Mouse (Mus musculus): ENCODE measurements around the gene Trim38. TPM values are rescaled to one million over a fixed set of nuclear protein-coding genes. Genes with fewer than 3 reads are reported as not detected.

Trim38 gene
- total and polyA plus RNA-seq, 3 experiments: 0.11 TPM; not detected in 2

- Histone ChIP-seq H3K36me3 (replicated peaks in 1 of 2; ENCODE audit: control insufficient read depth in 1 of 2, insufficient read depth in 1 of 2, low read length in 1 of 2) (no peaks in the 10 kb centered on the region), H3K27ac (ENCODE audit: insufficient read depth, low read depth) (no peak overlapping the region), H3K79me2 (replicated peaks; ENCODE audit: control insufficient read depth, extremely low read depth, insufficient read depth, poor library complexity, severe bottlenecking) (no peaks in the 10 kb centered on the region), H3K4me3 (replicated peaks in 1 of 3; ENCODE audit: low read depth in 2 of 3, low read length in 2 of 3, poor library complexity in 1 of 3) (no peak overlapping the region), H3K9me3 (replicated peaks; ENCODE audit: low read length) (no peaks in the 10 kb centered on the region), H3K27me3 (replicated peaks) (no peaks in the 10 kb centered on the region), H3K4me2 (ENCODE audit: insufficient read depth, low read depth, poor library complexity, severe bottlenecking) (no peak overlapping the region), H3K9ac (ENCODE audit: insufficient read depth, low read depth) (no peak overlapping the region), H3K4me1 (ENCODE audit: control insufficient read depth in 1 of 2, insufficient read depth in 2 of 2) (peaks cover 0 to 2% of the 10 kb centered on the region in 2 experiments; a peak in 2 of 4 replicates)
- dilution Hi-C loops (cut with MboI; ENCODE audit: extremely low pct_ligation_motif_present, extremely low pct_unique_long_range_greater_than_20kb, low sequenced_read_pairs): no loop called here
- DNase-seq (ENCODE audit: extremely low read depth): no peak
- in situ Hi-C loops (cut with MboI; ENCODE audit: low pct_ligation_motif_present, low pct_unique_long_range_greater_than_20kb, low sequenced_read_pairs): no loop called here
- TF ChIP-seq IRF4 (IDR thresholded peaks at IDR 0.05; ENCODE audit: low read depth, low read length) (no peak), MYC (IDR thresholded peaks at IDR 0.05; ENCODE audit: low read depth, low read length) (no peak), RAD21 (IDR thresholded peaks at IDR 0.05; ENCODE audit: low read depth, low read length) (no peak), NELFE (IDR thresholded peaks at IDR 0.05; ENCODE audit: low read depth, low read length) (no peak), MEF2A (IDR thresholded peaks at IDR 0.05; ENCODE audit: borderline replicate concordance, low read depth, low read length) (no peak), MXI1 (IDR thresholded peaks at IDR 0.05; ENCODE audit: low read depth, low read length) (no peak), SMC3 (IDR thresholded peaks at IDR 0.05; ENCODE audit: low read depth, low read length) (no peak), GABPA (IDR thresholded peaks at IDR 0.05; ENCODE audit: insufficient replicate concordance, low read depth, low read length) (no peak), MAFK (IDR thresholded peaks at IDR 0.05; ENCODE audit: insufficient replicate concordance, low read length) (no peak), JUND (conservative IDR thresholded peaks at IDR 0.05; ENCODE audit: low read depth, low read length) (no peak), CHD2 (IDR thresholded peaks at IDR 0.05; ENCODE audit: low read length) (no peak), EP300 (IDR thresholded peaks at IDR 0.05; ENCODE audit: low read length) (no peak), TCF12 (IDR thresholded peaks at IDR 0.05; ENCODE audit: low read depth, low read length) (no peak), KAT2A (IDR thresholded peaks at IDR 0.05; ENCODE audit: insufficient replicate concordance, low read length) (no peak)
Measured at GRCm38 (mm10) chr13:23822213-23822612, 52.5 kb downstream of the Trim38 start.

GRCm38 (mm10) chr13:23826606-23827005 is 56.9 kb downstream of the Trim38 start:
- H3K36me3 ChIP-seq (replicated peaks in 1 of 2; ENCODE audit: control insufficient read depth in 1 of 2, insufficient read depth in 1 of 2, low read length in 1 of 2): no peaks in the 10 kb centered on the region
- dilution Hi-C loops (cut with MboI; ENCODE audit: extremely low pct_ligation_motif_present, extremely low pct_unique_long_range_greater_than_20kb, low sequenced_read_pairs): no loop called here
- no peaks in the 10 kb centered on the region for H3K9me3 ChIP-seq (replicated peaks; ENCODE audit: low read length)
- no peaks in the 10 kb centered on the region for H3K27me3 ChIP-seq (replicated peaks)
- no peak overlapping the region for H3K4me3 ChIP-seq (replicated peaks in 1 of 3; ENCODE audit: low read depth in 2 of 3, low read length in 2 of 3, poor library complexity in 1 of 3)
- H3K9ac ChIP-seq (ENCODE audit: insufficient read depth, low read depth): no peak overlapping the region
- TF ChIP-seq JUN (IDR thresholded peaks at IDR 0.05; ENCODE audit: insufficient read depth, low read depth, low read length) (no peak), MAFK (IDR thresholded peaks at IDR 0.05; ENCODE audit: insufficient replicate concordance, low read length) (peak; percentile 36; the same call in 1 of the 2 replicates), GABPA (IDR thresholded peaks at IDR 0.05; ENCODE audit: insufficient replicate concordance, low read depth, low read length) (no peak)
- H3K4me2 ChIP-seq (ENCODE audit: insufficient read depth, low read depth, poor library complexity, severe bottlenecking): no peak overlapping the region
- no peak for DNase-seq (ENCODE audit: extremely low read depth)
- in situ Hi-C loops (cut with MboI; ENCODE audit: low pct_ligation_motif_present, low pct_unique_long_range_greater_than_20kb, low sequenced_read_pairs): loop anchor here (25.0 kb wide), 1 partner anchor 461 kb away; the partner anchor contains the start of gene Carmil1
- no peaks in the 10 kb centered on the region for H3K79me2 ChIP-seq (replicated peaks; ENCODE audit: control insufficient read depth, extremely low read depth, insufficient read depth, poor library complexity, severe bottlenecking)
- no peak overlapping the region for H3K27ac ChIP-seq (ENCODE audit: insufficient read depth, low read depth)
- H3K4me1 ChIP-seq (ENCODE audit: control insufficient read depth in 1 of 2, insufficient read depth in 2 of 2): no peaks in the 10 kb centered on the region
